Mouse (Mus musculus) cerebellum, adult 9-10 months (tissue): ENCODE measurements at regions not wholly inside any gene's neighbourhood (a gene's known extent, or its start where the extent isn't known, plus 50 kb on each side); places are given as distances from the start of the nearest gene placed in this dataset.

Experiments used
- DNase-seq: peaks from one replicate; pipeline ENCODE4 v3.0.0; 2022

DNA sequence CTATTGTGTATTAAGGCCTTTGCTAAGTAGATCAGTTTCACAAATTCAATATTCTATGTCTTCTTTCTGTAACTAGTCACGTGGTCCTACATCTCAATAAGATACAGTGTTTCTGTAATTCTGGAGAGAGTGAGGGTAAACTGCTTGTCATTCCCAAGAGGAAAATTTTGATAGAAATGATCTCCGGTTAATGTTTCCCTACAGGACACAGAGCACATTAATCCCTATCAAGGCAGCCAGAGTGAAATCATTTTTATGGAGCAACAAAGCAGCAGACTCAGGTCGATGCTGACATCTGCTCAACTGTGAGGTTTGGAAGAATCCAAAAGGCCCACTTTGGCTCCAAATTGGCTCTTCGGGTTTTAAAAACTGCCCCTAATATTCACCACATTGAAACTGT lies 451.7 kb downstream of the Arl4a start:
- no peak for DNase-seq

DNA sequence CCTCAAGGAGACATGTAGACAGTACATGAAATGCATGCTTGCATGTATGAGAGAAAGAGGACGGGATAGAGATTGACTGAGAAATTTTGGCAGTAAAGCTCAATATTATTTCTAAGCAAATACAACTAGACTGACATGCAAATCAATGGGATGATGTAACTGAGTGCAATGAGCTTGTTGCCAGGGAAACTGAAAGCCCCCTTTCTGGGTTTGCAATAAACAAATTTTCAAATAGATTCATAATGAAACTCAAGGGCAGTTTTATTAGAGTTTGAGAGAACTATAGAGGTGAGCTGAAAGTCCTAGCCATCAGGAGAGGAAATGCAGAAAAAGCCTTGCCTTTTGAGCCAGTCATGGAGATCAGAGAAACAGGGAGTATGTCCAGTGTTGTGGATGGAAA lies 460.2 kb downstream of the Arl4a start:
- DNase-seq, result no peak

GRCm38 (mm10) chr12:39572802-39573201 lies 465.0 kb downstream of the Arl4a start:
- no peak for DNase-seq

- no peak for DNase-seq
These were observed 465.7 kb downstream of the Arl4a start for GRCm38 (mm10) chr12:39572147-39572546.

DNA sequence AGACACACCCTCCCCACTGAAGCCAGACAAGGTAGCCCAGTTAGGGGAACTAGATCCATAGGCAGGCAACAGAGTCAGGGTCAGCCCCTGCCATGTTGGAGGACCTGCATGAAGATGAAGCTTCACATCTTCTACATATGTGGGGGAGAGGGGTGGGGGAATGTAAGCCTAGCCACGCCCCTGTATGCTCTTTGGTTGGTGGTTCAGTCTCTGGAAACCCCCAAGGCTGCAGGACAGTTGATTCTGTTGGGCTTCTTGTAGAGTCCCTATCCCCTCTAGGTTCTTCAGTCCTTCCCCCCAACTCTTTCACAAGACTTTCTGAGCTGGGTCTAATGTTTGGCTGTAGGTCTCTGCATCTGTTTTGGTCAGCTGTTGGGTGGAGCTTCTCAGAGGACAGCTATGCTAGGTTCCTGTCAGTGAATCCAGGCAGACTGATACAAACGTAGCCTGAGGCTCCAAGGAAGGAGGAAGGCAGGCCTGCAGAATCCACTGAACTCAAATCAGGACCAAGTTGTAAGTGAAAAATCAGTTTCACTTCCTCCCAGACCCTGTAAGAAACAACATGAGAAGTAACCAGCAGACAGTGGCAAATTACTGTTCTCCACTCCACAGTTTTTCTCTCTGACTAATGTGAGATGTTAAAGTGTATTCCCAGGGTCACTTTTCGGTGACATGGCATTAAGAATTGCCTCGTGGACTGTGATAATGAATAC lies 476.9 kb downstream of the Arl4a start:
- no peak for DNase-seq

DNA sequence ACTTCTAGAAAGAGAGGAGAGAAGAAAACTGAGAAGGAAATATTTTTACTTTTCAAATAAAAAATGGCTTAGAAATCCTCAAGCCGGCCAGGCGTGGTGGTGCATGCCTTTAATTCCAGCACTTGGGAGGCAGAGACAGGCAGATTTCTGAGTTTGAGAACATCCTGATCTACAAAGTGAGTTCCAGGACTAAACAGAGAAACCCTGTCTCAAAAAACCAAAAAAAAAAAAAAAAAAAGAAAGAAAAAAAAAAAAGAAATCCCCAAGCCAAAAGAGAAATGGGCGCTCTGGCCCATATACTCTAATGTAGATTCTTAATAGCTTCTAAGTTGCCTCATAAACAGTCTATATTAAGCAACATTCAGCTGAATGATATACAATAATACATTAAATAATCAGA lies 479.3 kb downstream of the Arl4a start:
- no peak for DNase-seq

DNA sequence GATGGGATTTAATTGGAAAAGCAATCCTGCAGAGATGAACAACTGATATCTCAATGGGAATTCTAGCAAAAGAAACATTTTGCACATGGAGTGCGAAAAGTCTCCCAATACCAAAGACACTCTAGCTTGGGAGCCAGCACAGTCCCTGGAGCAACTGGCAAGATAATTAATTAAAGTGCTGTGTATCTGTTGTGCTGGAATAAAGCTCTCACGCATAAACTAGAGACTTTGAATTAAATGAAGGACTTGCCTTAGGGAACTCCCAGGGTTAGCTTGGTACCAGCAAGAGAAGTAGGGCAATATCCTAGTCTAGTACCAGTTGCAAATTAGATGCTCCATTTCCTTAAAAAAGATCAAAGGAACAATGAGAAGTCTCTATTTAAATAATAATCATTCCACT lies 501.5 kb downstream of the Arl4a start:
- peak; percentile 34 for DNase-seq

GRCm38 (mm10) chr12:39528121-39528520 lies 509.7 kb downstream of the Arl4a start:
- no peak for DNase-seq

DNA sequence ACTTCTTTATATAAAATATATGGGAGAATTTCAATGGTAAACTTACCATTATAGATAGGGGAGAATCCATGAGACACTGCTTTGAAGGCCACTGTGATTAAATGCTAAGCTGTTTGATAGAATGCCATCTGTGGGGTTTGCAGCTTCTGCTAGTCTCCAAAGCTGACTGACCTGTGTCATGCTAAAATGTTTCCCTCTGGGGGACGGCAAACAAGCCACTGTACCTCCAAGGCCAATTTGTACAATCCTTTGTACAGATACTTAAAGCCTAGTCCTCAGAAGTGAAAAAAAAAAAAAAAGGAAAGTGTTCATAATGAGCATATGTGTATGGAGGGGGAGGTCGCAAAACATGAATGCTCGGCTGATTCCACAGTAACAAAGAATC lies 510.6 kb downstream of the Arl4a start:
- no peak for DNase-seq

- no peak for DNase-seq
These were observed 511.1 kb downstream of the Arl4a start for GRCm38 (mm10) chr12:39526535-39527215.

DNA sequence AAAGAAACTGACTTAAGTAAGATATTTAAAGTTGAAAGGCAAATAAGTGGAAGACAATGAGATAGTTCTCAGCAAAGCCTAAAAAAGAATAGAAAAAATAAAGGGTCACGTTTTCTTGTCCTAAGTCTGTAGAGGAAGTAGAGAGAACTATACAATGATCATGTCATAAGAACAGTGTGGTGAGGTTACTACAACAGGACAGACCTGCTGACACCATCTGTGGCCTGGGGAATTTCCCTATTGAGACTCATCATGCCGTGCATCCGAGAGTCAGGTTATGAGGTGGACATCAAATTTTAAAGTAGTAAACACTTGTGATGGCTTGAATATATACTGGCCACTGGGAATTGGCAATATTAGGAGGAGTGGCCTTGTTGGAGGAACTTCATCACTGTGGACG lies 522.1 kb downstream of the Arl4a start:
- no peak for DNase-seq

DNA sequence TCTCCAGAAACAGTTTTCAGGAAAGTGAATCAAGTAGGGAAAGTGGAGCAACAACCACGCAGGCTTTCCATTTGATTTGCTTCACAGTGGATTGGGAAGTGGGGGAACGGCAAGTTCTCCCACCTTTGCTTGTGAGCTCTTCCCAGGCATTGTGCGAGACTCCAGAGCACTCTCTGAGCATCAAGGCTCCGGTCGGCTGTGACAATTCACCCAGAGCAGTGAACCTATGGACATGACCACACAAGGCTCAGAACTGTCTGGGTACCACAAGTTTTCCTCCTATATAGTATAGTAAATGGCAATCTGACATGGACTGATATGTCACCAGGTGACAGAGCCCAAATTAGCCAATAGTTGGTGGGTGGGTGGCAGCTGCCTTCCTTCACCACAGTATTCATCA lies 527.0 kb downstream of the Arl4a start:
- DNase-seq, result no peak

GRCm38 (mm10) chr12:39510073-39510812 lies 527.6 kb downstream of the Arl4a start:
- peak; percentile 79 for DNase-seq

GRCm38 (mm10) chr12:39496203-39496602 lies 541.6 kb downstream of the Arl4a start:
- DNase-seq, result peak; percentile 70

DNA sequence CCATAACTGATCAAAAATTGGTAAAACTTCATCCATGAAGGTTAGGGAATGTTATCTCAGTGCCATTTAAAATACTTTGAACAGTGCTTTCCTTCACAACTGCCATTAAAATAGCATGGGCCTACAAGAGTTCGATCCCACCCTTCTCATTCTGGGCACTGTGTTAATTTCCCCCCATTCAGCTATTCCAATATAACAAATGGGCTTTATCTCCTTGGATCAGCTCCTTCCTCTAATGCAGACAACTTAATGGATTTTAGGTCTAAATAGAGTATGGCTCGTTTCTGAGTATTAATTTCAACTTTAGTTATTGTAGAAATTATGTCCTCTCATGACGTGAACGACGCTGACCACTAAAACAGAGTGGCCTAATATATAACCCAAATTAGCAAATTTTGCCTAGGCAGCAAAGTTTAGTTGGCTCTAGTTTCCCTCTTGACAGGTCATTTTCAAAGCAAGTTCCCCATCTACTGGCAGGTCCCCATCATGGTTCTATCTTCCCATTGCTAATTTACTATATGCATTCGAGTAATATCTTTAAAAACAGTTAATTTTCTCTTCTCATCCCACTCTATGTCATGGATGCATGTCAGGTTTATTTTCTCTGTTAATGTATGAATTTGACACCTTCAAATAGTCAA lies 544.1 kb downstream of the Arl4a start:
- peak; percentile 87 for DNase-seq

DNA sequence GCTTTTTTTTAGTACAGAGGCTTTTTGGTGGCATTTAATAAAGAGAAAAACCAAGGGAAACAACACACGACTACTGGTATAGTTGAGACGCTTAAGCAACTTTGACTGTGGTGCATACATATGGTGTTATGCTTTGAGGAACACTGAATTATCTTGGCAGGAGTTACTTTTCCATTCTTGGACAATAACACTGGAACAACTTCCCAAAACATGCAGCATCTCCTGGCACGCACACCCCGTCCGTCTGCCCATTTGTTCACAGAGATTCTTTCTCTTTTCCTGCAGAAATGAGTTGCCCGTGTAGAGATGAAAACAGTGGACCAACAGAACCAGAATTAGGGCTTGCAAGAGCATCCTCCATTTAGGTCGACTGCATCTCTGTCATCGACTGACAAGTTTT lies 544.7 kb downstream of the Arl4a start:
- DNase-seq, result peak; percentile 93

- no peak for DNase-seq
These were observed 564.8 kb downstream of the Arl4a start for GRCm38 (mm10) chr12:39472984-39473383.
